Mouse (Mus musculus) kidney, postnatal 0 days (tissue): ENCODE measurements around the gene Meioc. TPM values are rescaled to one million over a fixed set of nuclear protein-coding genes. Genes with fewer than 3 reads are reported as not detected.

Source experiments
- ATAC-seq: fragments of 200-750 bp; cut with Nextera tagmentation; replicated peaks from 2 replicates; pipeline ENCODE4 v1.8.0; 2017; ENCODE audit warnings: low read depth, moderate number of reproducible peaks, moderate TSS enrichment, moderate library complexity; ENCODE audit not compliant: low FRiP score
- DNase-seq: peaks from one replicate; pipeline ENCODE4 v3.0.0-alpha.2; 2016; ENCODE audit warnings: low spot score
- H3K27ac ChIP-seq: fragments of 300-500 bp; sonication (generic); 2 replicates; pipeline ENCODE4 v1.5.1; 2014; ENCODE audit warnings: mild to moderate bottlenecking
- H3K27me3 ChIP-seq: fragments of 300-500 bp; sonication (generic); 2 replicates; pipeline ENCODE4 v1.6.1; 2014; ENCODE audit warnings: low read length, mixed read lengths; ENCODE audit not compliant: insufficient read depth
- H3K36me3 ChIP-seq: fragments of 300-500 bp; sonication (generic); 2 replicates; pipeline ENCODE4 v1.6.1; 2014; ENCODE audit warnings: low read length, mixed read lengths; ENCODE audit not compliant: insufficient read depth
- H3K4me1 ChIP-seq: fragments of 300-500 bp; sonication (generic); replicated peaks from 2 replicates; pipeline ENCODE4 v1.6.1; 2014; ENCODE audit warnings: antibody characterized with exemption, low read length, mixed read lengths; ENCODE audit not compliant: insufficient read depth
- H3K4me2 ChIP-seq: fragments of 300-500 bp; sonication (generic); 2 replicates; pipeline ENCODE4 v1.6.1; 2014; ENCODE audit warnings: mild to moderate bottlenecking, low read length, moderate library complexity, mixed read lengths
- H3K4me3 ChIP-seq: fragments of 300-500 bp; sonication (generic); replicated peaks from 2 replicates; pipeline ENCODE4 v1.5.1; 2014; ENCODE audit warnings: low read depth, low read length
- H3K9ac ChIP-seq: fragments of 300-500 bp; sonication (generic); 2 replicates; pipeline ENCODE4 v1.6.1; 2014; ENCODE audit warnings: low read depth, low read length
- H3K9me3 ChIP-seq: fragments of 300-500 bp; sonication (generic); replicated peaks from 2 replicates; pipeline ENCODE4 v1.6.1; 2016; ENCODE audit warnings: low read length, inconsistent platforms, mixed read lengths
- CTCF ChIP-seq: IDR thresholded peaks from 2 replicates; pipeline ENCODE4 v1.5.1; 2016; ENCODE audit warnings: antibody characterized with exemption, low read depth, mild to moderate bottlenecking, moderate library complexity
- WGBS: fragments of 180-500 bp; shearing (Covaris S2); extraction: QIAGEN DNeasy Blood & Tissue Kit; methylation state at CpG from one replicate; pipeline ENCODE4 v1.1.7; 2014; 5-methylcytosine and 5-hydroxymethylcytosine counted together
- polyA plus RNA-seq: library from polyadenylated mRNA; unstranded; fragments of >200 nt; fragmentation: Nextera tagmentation; extraction: Ambion mirVana; gene quantifications from 2 replicates; pipeline ENCODE4 v1.2.1, GENCODE M21; 2015

The Meioc gene
- polyA plus RNA-seq, 1 experiment from 2014 or later, result 0.32 TPM

DNA sequence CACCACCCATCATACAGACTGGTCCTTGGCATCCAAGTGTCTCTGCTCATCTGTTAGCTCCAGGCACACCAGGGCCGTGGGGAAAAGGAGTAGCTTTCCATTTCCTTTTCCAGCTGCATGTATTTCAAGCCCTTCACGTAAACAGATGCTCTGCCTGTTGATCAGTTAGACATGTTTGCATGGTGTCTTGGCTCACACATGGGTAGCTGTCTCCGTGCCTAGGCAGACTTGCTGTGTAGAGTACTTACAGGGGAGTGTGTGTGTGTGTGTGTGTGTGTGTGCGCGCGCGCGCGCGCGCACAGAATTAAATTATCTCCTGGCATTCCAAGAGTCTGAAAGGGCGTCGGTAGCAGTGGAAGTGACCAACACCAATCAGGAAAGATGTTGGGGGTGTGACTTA, 17.3 kb upstream of the Meioc start:
- Histone ChIP-seq H3K36me3 (no peaks in the 10 kb centered on the region), H3K4me3 (no peak overlapping the region), H3K4me2 (no peak overlapping the region), H3K27ac (no peak overlapping the region), H3K9ac (no peak overlapping the region), H3K4me1 (no peaks in the 10 kb centered on the region), H3K27me3 (no peaks in the 10 kb centered on the region), H3K9me3 (no peaks in the 10 kb centered on the region)
- TF ChIP-seq CTCF, result no peak
- no peak for ATAC-seq
- 81% methylated on average over 13 of the region's 13 CpGs for WGBS
- no peak for DNase-seq

DNA sequence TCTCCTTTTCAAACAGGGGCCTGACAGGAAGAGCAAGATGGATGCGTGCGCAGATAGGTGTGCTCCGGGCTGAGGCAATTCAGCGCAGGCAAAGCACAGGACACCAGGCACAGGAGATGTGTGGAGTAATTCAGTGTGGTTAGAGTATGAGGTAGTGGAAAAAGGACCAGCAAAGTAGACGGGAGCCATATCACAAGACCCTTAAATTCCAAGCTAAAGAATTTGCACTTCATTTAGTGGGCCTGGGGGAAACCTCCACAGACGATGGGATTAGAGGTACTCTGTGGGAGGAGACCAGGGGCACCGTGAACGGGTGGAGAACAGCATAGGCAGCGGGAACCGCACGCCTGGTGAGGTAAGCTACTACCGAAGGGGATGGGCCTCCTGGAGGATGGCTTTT, 15.6 kb upstream of the Meioc start:
- WGBS, result 68% methylated on average over 12 of the region's 12 CpGs
- no peak for TF ChIP-seq CTCF
- no peak overlapping the region for H3K27ac ChIP-seq

GRCm38 (mm10) chr11:102651381-102651780, 12.1 kb upstream of the Meioc start:
- no peaks in the 10 kb centered on the region for H3K36me3 ChIP-seq
- no peaks in the 10 kb centered on the region for H3K9me3 ChIP-seq
- no peaks in the 10 kb centered on the region for H3K27me3 ChIP-seq
- peak; percentile 94 for TF ChIP-seq CTCF
- ATAC-seq (no peak), DNase-seq (peak; percentile 90)
- H3K4me1 ChIP-seq, result no peaks in the 10 kb centered on the region
- H3K4me3 ChIP-seq, result no peak overlapping the region
- WGBS, result under 1% methylated on average over 9 of the region's 9 CpGs
- no peak overlapping the region for H3K9ac ChIP-seq
- no peak overlapping the region for H3K27ac ChIP-seq
- H3K4me2 ChIP-seq, result no peak overlapping the region

More for the DNA sequence above, 15.6 kb upstream of the Meioc start:
- no peaks in the 10 kb centered on the region for H3K9me3 ChIP-seq
- H3K27me3 ChIP-seq, result no peaks in the 10 kb centered on the region
- H3K4me3 ChIP-seq, result no peak overlapping the region
- H3K4me2 ChIP-seq, result no peak overlapping the region
- ATAC-seq (no peak), DNase-seq (no peak)
- H3K9ac ChIP-seq, result no peak overlapping the region
- H3K4me1 ChIP-seq, result no peaks in the 10 kb centered on the region
- no peaks in the 10 kb centered on the region for H3K36me3 ChIP-seq

GRCm38 (mm10) chr11:102652844-102653243, 10.7 kb upstream of the Meioc start:
- DNase-seq (no peak), ATAC-seq (no peak)
- no peaks in the 10 kb centered on the region for H3K9me3 ChIP-seq
- no peaks in the 10 kb centered on the region for H3K27me3 ChIP-seq
- H3K9ac ChIP-seq, result no peak overlapping the region
- no peaks in the 10 kb centered on the region for H3K36me3 ChIP-seq
- H3K27ac ChIP-seq, result no peak overlapping the region
- H3K4me1 ChIP-seq, result no peaks in the 10 kb centered on the region
- no peak overlapping the region for H3K4me3 ChIP-seq
- 80% methylated on average over 3 of the region's 3 CpGs for WGBS
- H3K4me2 ChIP-seq, result no peak overlapping the region
- peak; percentile 65 for TF ChIP-seq CTCF

DNA sequence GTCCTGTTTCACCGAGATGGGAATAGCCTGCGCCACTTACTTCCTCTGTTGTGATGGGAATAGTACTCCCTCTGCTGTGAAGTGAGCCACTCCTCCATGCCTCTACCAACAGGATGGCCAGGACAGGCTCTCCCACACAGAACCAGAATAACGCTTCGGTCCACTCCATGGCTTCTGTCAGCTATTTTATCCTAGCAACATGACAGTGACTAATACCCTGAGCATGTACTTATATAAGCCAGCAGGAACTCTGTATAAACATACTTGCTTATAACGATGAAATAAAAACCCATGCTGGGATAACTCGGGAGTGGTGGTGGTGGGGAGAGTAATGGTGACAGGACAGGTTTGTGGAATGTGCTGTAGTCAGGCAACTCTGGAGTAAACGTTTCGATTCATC, 7.6 kb upstream of the Meioc start:
- no peaks in the 10 kb centered on the region for H3K36me3 ChIP-seq
- no peak overlapping the region for H3K27ac ChIP-seq
- no peak for ATAC-seq
- H3K4me2 ChIP-seq, result no peak overlapping the region
- DNase-seq, result peak; percentile 51
- no peak overlapping the region for H3K9ac ChIP-seq
- no peak; the same call in 1 of the 2 replicates for TF ChIP-seq CTCF
- H3K27me3 ChIP-seq, result no peaks in the 10 kb centered on the region
- H3K4me1 ChIP-seq, result no peaks in the 10 kb centered on the region
- no peaks in the 10 kb centered on the region for H3K9me3 ChIP-seq
- WGBS, result 37% methylated on average over 8 of the region's 8 CpGs
- H3K4me3 ChIP-seq, result no peak overlapping the region

- 11% methylated on average over 4 of the region's 4 CpGs for WGBS
- DNase-seq, result peak; percentile 85
These were observed 7.1 kb upstream of the Meioc start for GRCm38 (mm10) chr11:102656326-102656926.

DNA sequence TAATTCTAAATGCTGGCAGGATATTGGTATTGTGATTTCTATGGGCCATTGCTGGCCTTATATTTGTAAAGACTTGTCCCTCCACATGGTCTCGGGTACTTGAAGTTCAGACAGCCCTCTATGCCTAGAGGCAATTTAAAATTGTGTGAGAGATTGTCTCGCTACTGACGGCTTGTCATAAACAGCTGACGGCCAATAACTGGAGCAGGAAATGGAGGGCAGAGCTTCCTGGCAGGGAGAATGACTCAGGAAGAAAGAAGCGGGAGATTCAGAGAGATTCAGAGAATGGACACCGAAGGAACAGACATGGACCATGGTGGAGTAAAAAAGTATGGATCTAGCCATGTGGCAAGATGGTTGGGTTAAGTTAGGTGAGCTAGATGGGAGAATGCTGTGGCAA, 6.6 kb upstream of the Meioc start:
- H3K9me3 ChIP-seq, result no peaks in the 10 kb centered on the region
- H3K9ac ChIP-seq, result no peak overlapping the region
- H3K27me3 ChIP-seq, result no peaks in the 10 kb centered on the region
- WGBS, result 54% methylated on average over 6 of the region's 6 CpGs
- TF ChIP-seq CTCF, result no peak
- H3K4me2 ChIP-seq, result no peak overlapping the region
- H3K36me3 ChIP-seq, result no peaks in the 10 kb centered on the region
- no peak overlapping the region for H3K4me3 ChIP-seq
- DNase-seq (no peak), ATAC-seq (no peak)
- no peak overlapping the region for H3K27ac ChIP-seq
- no peaks in the 10 kb centered on the region for H3K4me1 ChIP-seq

More at GRCm38 (mm10) chr11:102656326-102656926, 7.1 kb upstream of the Meioc start:
- Histone ChIP-seq H3K27me3 (no peaks in the 10 kb centered on the region), H3K36me3 (no peaks in the 10 kb centered on the region), H3K27ac (no peak overlapping the region), H3K4me3 (no peak overlapping the region), H3K4me1 (no peaks in the 10 kb centered on the region), H3K9ac (no peak overlapping the region), H3K9me3 (no peaks in the 10 kb centered on the region), H3K4me2 (no peak overlapping the region)
- TF ChIP-seq CTCF, result peak; percentile 74
- ATAC-seq, result no peak
